Comparison of ENCODE assay signal across 13 mouse cellular contexts in the genomic region with DNA sequence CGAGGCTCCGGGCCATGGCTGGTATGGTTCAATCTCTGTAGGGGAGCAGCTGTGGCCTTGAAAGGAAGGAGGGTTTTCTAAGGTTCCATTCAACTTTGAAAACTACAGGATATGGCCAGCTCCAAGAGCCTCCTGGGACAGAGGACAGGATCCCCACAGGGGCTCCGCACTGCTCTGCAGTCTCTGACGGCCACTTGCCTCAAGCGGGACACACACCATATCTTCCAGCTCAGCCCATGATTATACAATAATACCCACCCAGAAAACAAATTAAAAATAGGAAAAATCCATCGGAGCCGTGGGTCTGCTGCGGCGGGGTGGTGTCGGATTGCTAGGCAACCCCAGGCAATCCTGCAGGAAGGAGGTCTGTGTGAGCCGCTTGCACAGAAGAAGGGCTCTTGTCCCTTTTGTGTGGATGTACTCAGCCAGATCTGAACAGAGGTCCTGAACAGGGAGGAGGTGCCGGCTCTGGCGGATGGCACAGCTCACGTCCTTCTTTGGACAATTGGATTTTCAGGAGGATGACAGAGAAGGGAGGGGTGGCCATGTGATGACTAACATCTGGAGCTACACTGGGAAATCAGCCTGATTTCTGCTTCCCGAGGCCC. TPM values are rescaled to one million over a fixed set of nuclear protein-coding genes. Genes with fewer than 3 reads are reported as not detected.
DNase-seq lines count a peak whose midpoint lies in the region; ATAC-seq lines count a peak whose summit lies in the region.
"Had no signal": no experiment of that assay in that cellular context is flagged by ENCODE, and none has a peak within 500 bp of the region (broad histone marks: within the 10 kb centered on the region; RNA-seq: fewer than 3 reads in every experiment).

No protein-coding gene starts in this region.

- peaks cover 28% of the 10 kb centered on the region for H3K27me3 ChIP-seq in embryonic facial prominence, embryonic 13.5 days
- no peaks in the 10 kb centered on the region for H3K27me3 ChIP-seq in hindbrain, embryonic 14.5 days (ENCODE audit: control insufficient read depth, insufficient read depth, low read length)
- no peaks in the 10 kb centered on the region for H3K27me3 ChIP-seq in midbrain, embryonic 16.5 days (ENCODE audit: control insufficient read depth, insufficient read depth, low read depth, low read length)

- H3K9ac ChIP-seq in embryonic facial prominence, embryonic 13.5 days, result no peak overlapping the region
- H3K9ac ChIP-seq in hindbrain, embryonic 14.5 days, result peak overlapping the region; percentile 36
- 0 out of 2 replicates have a peak overlapping the region, but pooled peaks have one; percentile 54 for H3K9ac ChIP-seq in midbrain, embryonic 16.5 days (ENCODE audit: low read depth, low read length)

- peak overlapping the region; percentile 39 for H3K4me2 ChIP-seq in embryonic facial prominence, embryonic 13.5 days
- peak overlapping the region; percentile 21 for H3K4me2 ChIP-seq in hindbrain, embryonic 14.5 days (replicated peaks)
- H3K4me2 ChIP-seq in midbrain, embryonic 16.5 days (ENCODE audit: low read length), result peak overlapping the region; percentile 21; the same call in 1 of the 2 replicates

- peaks cover 16% of the 10 kb centered on the region for H3K4me1 ChIP-seq in embryonic facial prominence, embryonic 13.5 days
- H3K4me1 ChIP-seq in hindbrain, embryonic 14.5 days (replicated peaks; ENCODE audit: control insufficient read depth, insufficient read depth, low read length), result peaks cover 21% of the 10 kb centered on the region
- peaks cover 18% of the 10 kb centered on the region for H3K4me1 ChIP-seq in midbrain, embryonic 16.5 days (ENCODE audit: control insufficient read depth, insufficient read depth, low read length)

- no peak overlapping the region for H3K27ac ChIP-seq in embryonic facial prominence, embryonic 13.5 days
- H3K27ac ChIP-seq in hindbrain, embryonic 14.5 days, result peak overlapping the region; percentile 83
- peak overlapping the region; percentile 75 for H3K27ac ChIP-seq in midbrain, embryonic 16.5 days (ENCODE audit: low read length)
- H3K27ac ChIP-seq: kidney, postnatal 0 days had no signal

- no peaks in the 10 kb centered on the region for H3K9me3 ChIP-seq in embryonic facial prominence, embryonic 13.5 days
- no peaks in the 10 kb centered on the region for H3K9me3 ChIP-seq in hindbrain, embryonic 14.5 days (ENCODE audit: control insufficient read depth, low read length)
- H3K9me3 ChIP-seq in midbrain, embryonic 16.5 days (replicated peaks; ENCODE audit: control insufficient read depth, low read length, poor library complexity, severe bottlenecking), result no peaks in the 10 kb centered on the region

- 14% methylated on average over 15 of the region's 15 CpGs for WGBS in embryonic facial prominence, embryonic 13.5 days
- 10% methylated on average over 15 of the region's 15 CpGs for WGBS in hindbrain, embryonic 14.5 days
- WGBS in midbrain, embryonic 16.5 days, result 3% methylated on average over 15 of the region's 15 CpGs

- ATAC-seq in frontal cortex, adult (ENCODE audit: low TSS enrichment), result 0 out of 2 replicates have a peak, but pooled peaks have one; percentile 42
- ATAC-seq in embryonic facial prominence, embryonic 13.5 days (ENCODE audit: insufficient number of reproducible peaks, insufficient read depth, low FRiP score, low TSS enrichment, low read depth), result no peak
- 0 out of 2 replicates have a peak, but pooled peaks have one; percentile 41 for ATAC-seq in hindbrain, embryonic 14.5 days (ENCODE audit: low FRiP score)
- ATAC-seq in midbrain, embryonic 16.5 days, result 0 out of 2 replicates have a peak, but pooled peaks have one; percentile 54
- ATAC-seq: lung, postnatal 0 days had no signal

- DNase-seq in frontal cortex, postnatal 10 days (ENCODE audit: low spot score in 2 of 2), result no peak
- DNase-seq in hindbrain, embryonic 14.5 days (ENCODE audit: low spot score), result peak; percentile 44
- DNase-seq in gastrocnemius, postnatal 25 days, result no peak
- DNase-seq in layer of hippocampus, adult 8-10 months (ENCODE audit: low spot score in 2 of 2), result no peak
- DNase-seq in thymus, postnatal 36 days, result no peak
- DNase-seq: heart, adult 11 months; heart, postnatal 36 days had no signal

- 0 out of 2 replicates have a peak overlapping the region, but pooled peaks have one; percentile 6 for H3K4me3 ChIP-seq in embryonic facial prominence, embryonic 13.5 days
- H3K4me3 ChIP-seq in hindbrain, embryonic 14.5 days (replicated peaks; ENCODE audit: low read length), result no peak overlapping the region
- no peak overlapping the region for H3K4me3 ChIP-seq in midbrain, embryonic 16.5 days (ENCODE audit: low read depth, low read length)

- no peaks in the 10 kb centered on the region for H3K36me3 ChIP-seq in embryonic facial prominence, embryonic 13.5 days
- no peaks in the 10 kb centered on the region for H3K36me3 ChIP-seq in hindbrain, embryonic 14.5 days (replicated peaks; ENCODE audit: control insufficient read depth, insufficient read depth)
- no peaks in the 10 kb centered on the region for H3K36me3 ChIP-seq in midbrain, embryonic 16.5 days (ENCODE audit: control insufficient read depth, insufficient read depth, low read length)

RNA-seq across cellular contexts. Expression of gene Rbfox3, which starts 5.1 kb away (rescaled TPM):
- 1.5 TPM in 2 replicates for polyA plus RNA-seq in embryonic facial prominence, embryonic 13.5 days (2015; fragmentation: Nextera tagmentation; extraction: Ambion mirVana)
- polyA plus RNA-seq in hindbrain, embryonic 14.5 days (2014; fragmentation: Nextera tagmentation; extraction: Ambion mirVana), result 64.7 and 69.3 TPM in 2 replicates
- polyA plus RNA-seq in midbrain, embryonic 16.5 days (2015; fragmentation: Nextera tagmentation; extraction: Ambion mirVana), result 49.1 and 54.9 TPM in 2 replicates
- under 1 TPM; 0.16 to 0.28 TPM for total RNA-seq in gastrocnemius, postnatal 25 days (2021)
- 100 to 1,000 TPM; 229 to 281 (median 270) TPM for total RNA-seq in layer of hippocampus, adult 8-10 months (2022)
- total RNA-seq: neutrophil, adult 5-6 weeks had no signal

Comparison
In these comparisons a context has a peak if more than half of its experiments do, and no peak if none do; other contexts are left out.
1. RNA of gene Rbfox3, which starts 5.1 kb away (polyA plus RNA-seq): 64.7 to 69.3 TPM in hindbrain, embryonic 14.5 days and 49.1 to 54.9 TPM in midbrain, embryonic 16.5 days; 1.5 TPM in embryonic facial prominence, embryonic 13.5 days; every median in the first group is over 10 times any median in the second.
2. Peak in every context shown above with its lines, with median percentiles within 50 percentile points of each other: H3K4me2 ChIP-seq.